Mouse (Mus musculus): ENCODE data around the gene Vamp3. TPM values are rescaled to one million over a fixed set of nuclear protein-coding genes. Genes with fewer than 3 reads are reported as not detected.
A peak's percentile ranks its signal among the peaks of the same experiment; 100 is the strongest.

Gene Vamp3
- total and polyA plus RNA-seq, 2 experiments from 2014 or later, result 34.6 to 43.5 TPM

- WGBS, result 94% methylated on average over 10 of the region's 10 CpGs
- no peak for TF ChIP-seq CTCF (IDR thresholded peaks at IDR 0.05)
- H3K4me1 ChIP-seq (ENCODE audit: insufficient read depth, low read length), result no peaks in the 10 kb centered on the region
- no peak overlapping the region for H3K27ac ChIP-seq (ENCODE audit: low read depth, low read length)
- no peak overlapping the region for H3K9ac ChIP-seq (replicated peaks; ENCODE audit: low read length, poor library complexity, severe bottlenecking)
- no peaks in the 10 kb centered on the region for H3K9me3 ChIP-seq (ENCODE audit: low read length)
- H3K36me3 ChIP-seq (ENCODE audit: insufficient read depth, low read length), result peaks cover 23% of the 10 kb centered on the region
- H3K4me2 ChIP-seq (ENCODE audit: low read depth, low read length, poor library complexity, severe bottlenecking), result no peak overlapping the region
- ATAC-seq (ENCODE audit: low FRiP score), result no peak
- no peak overlapping the region for H3K4me3 ChIP-seq (ENCODE audit: low read depth, low read length)
- DNase-seq (ENCODE audit: low spot score), result no peak
- H3K27me3 ChIP-seq (ENCODE audit: insufficient read depth, low read length), result no peaks in the 10 kb centered on the region
Observed at GRCm38 (mm10) chr4:151015946-151016345, 41.8 kb downstream of the Vamp3 start.

GRCm38 (mm10) chr4:151010316-151010715 is 47.4 kb downstream of the Vamp3 start:
- H3K4me3 ChIP-seq (ENCODE audit: low read depth, low read length), result no peak overlapping the region
- H3K27me3 ChIP-seq (ENCODE audit: insufficient read depth, low read length), result no peaks in the 10 kb centered on the region
- H3K9me3 ChIP-seq (ENCODE audit: low read length), result no peaks in the 10 kb centered on the region
- no peaks in the 10 kb centered on the region for H3K4me1 ChIP-seq (ENCODE audit: insufficient read depth, low read length)
- H3K27ac ChIP-seq (ENCODE audit: low read depth, low read length), result no peak overlapping the region
- H3K36me3 ChIP-seq (ENCODE audit: insufficient read depth, low read length), result peaks cover 5% of the 10 kb centered on the region; the same call in 1 of the 2 replicates
- 93% methylated on average over 7 of the region's 7 CpGs for WGBS
- DNase-seq (ENCODE audit: low spot score), result no peak
- no peak overlapping the region for H3K9ac ChIP-seq (replicated peaks; ENCODE audit: low read length, poor library complexity, severe bottlenecking)
- no peak for TF ChIP-seq CTCF (IDR thresholded peaks at IDR 0.05)
- ATAC-seq (ENCODE audit: low FRiP score), result no peak
- no peak overlapping the region for H3K4me2 ChIP-seq (ENCODE audit: low read depth, low read length, poor library complexity, severe bottlenecking)

DNA sequence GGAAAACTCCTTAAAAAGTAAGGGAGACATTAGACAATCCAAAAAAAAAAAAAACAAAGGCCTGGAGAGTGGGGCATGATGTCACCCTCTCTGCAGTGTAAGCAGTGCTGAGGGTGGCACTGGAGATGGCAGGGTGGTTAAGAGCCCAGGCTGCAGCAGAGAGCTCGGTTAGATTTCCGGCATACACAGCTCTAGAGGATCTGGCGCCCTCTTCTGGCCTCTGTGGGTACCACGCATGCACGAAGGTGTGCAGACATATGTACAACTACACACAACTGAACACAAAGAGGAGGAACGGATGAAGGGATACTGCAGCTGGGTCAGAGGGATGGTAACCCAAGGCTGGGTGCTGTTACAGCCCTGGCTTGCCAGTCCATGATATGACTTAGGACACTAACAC is 50.8 kb downstream of the Vamp3 start:
- H3K27ac ChIP-seq (ENCODE audit: low read depth, low read length), result no peak overlapping the region
- H3K4me3 ChIP-seq (ENCODE audit: low read depth, low read length), result no peak overlapping the region
- peaks cover 3% of the 10 kb centered on the region; the same call in 1 of the 2 replicates for H3K36me3 ChIP-seq (ENCODE audit: insufficient read depth, low read length)
- no peaks in the 10 kb centered on the region for H3K27me3 ChIP-seq (ENCODE audit: insufficient read depth, low read length)
- 53% methylated on average over 6 of the region's 6 CpGs for WGBS
- DNase-seq (ENCODE audit: low spot score) (peak; percentile 36), ATAC-seq (ENCODE audit: low FRiP score) (no peak)
- H3K9ac ChIP-seq (replicated peaks; ENCODE audit: low read length, poor library complexity, severe bottlenecking), result no peak overlapping the region
- H3K9me3 ChIP-seq (ENCODE audit: low read length), result no peaks in the 10 kb centered on the region
- H3K4me1 ChIP-seq (ENCODE audit: insufficient read depth, low read length), result no peaks in the 10 kb centered on the region
- peak; percentile 65 for TF ChIP-seq CTCF (IDR thresholded peaks at IDR 0.05)
- H3K4me2 ChIP-seq (ENCODE audit: low read depth, low read length, poor library complexity, severe bottlenecking), result no peak overlapping the region

- H3K9ac ChIP-seq (replicated peaks; ENCODE audit: low read length, poor library complexity, severe bottlenecking), result no peak overlapping the region
- 0 out of 2 replicates have a peak, but pooled peaks cover 3% of the 10 kb centered on the region for H3K36me3 ChIP-seq (ENCODE audit: insufficient read depth, low read length)
- no peak overlapping the region for H3K27ac ChIP-seq (ENCODE audit: low read depth, low read length)
- 94% methylated on average over 13 of the region's 13 CpGs for WGBS
- TF ChIP-seq CTCF (IDR thresholded peaks at IDR 0.05), result no peak
- no peak overlapping the region for H3K4me2 ChIP-seq (ENCODE audit: low read depth, low read length, poor library complexity, severe bottlenecking)
- H3K27me3 ChIP-seq (ENCODE audit: insufficient read depth, low read length), result no peaks in the 10 kb centered on the region
- ATAC-seq (ENCODE audit: low FRiP score) (no peak), DNase-seq (ENCODE audit: low spot score) (no peak)
- no peaks in the 10 kb centered on the region for H3K4me1 ChIP-seq (ENCODE audit: insufficient read depth, low read length)
- no peak overlapping the region for H3K4me3 ChIP-seq (ENCODE audit: low read depth, low read length)
- H3K9me3 ChIP-seq (ENCODE audit: low read length), result no peaks in the 10 kb centered on the region
Observed at GRCm38 (mm10) chr4:151005656-151006318, 52.0 kb downstream of the Vamp3 start.

GRCm38 (mm10) chr4:151001397-151001796 is 56.4 kb downstream of the Vamp3 start:
- 70% methylated on average over 13 of the region's 13 CpGs for WGBS
- H3K4me2 ChIP-seq (ENCODE audit: low read depth, low read length, poor library complexity, severe bottlenecking), result no peak overlapping the region
- no peaks in the 10 kb centered on the region for H3K4me1 ChIP-seq (ENCODE audit: insufficient read depth, low read length)
- ATAC-seq (ENCODE audit: low FRiP score), result no peak
- H3K27me3 ChIP-seq (ENCODE audit: insufficient read depth, low read length), result no peaks in the 10 kb centered on the region
- no peak for DNase-seq (ENCODE audit: low spot score)
- no peak for TF ChIP-seq CTCF (IDR thresholded peaks at IDR 0.05)
- no peak overlapping the region for H3K4me3 ChIP-seq (ENCODE audit: low read depth, low read length)
- H3K9me3 ChIP-seq (ENCODE audit: low read length), result no peaks in the 10 kb centered on the region
- no peak overlapping the region for H3K9ac ChIP-seq (replicated peaks; ENCODE audit: low read length, poor library complexity, severe bottlenecking)
- H3K36me3 ChIP-seq (ENCODE audit: insufficient read depth, low read length), result 0 out of 2 replicates have a peak, but pooled peaks cover 3% of the 10 kb centered on the region
- no peak overlapping the region for H3K27ac ChIP-seq (ENCODE audit: low read depth, low read length)

GRCm38 (mm10) chr4:150998626-150999025 is 59.1 kb downstream of the Vamp3 start:
- Histone ChIP-seq H3K27me3 (ENCODE audit: insufficient read depth, low read length) (no peaks in the 10 kb centered on the region), H3K9me3 (ENCODE audit: low read length) (no peaks in the 10 kb centered on the region), H3K4me1 (ENCODE audit: insufficient read depth, low read length) (no peaks in the 10 kb centered on the region), H3K9ac (replicated peaks; ENCODE audit: low read length, poor library complexity, severe bottlenecking) (no peak overlapping the region), H3K27ac (ENCODE audit: low read depth, low read length) (no peak overlapping the region), H3K36me3 (ENCODE audit: insufficient read depth, low read length) (no peaks in the 10 kb centered on the region), H3K4me3 (ENCODE audit: low read depth, low read length) (no peak overlapping the region), H3K4me2 (ENCODE audit: low read depth, low read length, poor library complexity, severe bottlenecking) (no peak overlapping the region)
- WGBS, result 97% methylated on average over 9 of the region's 9 CpGs
- ATAC-seq (ENCODE audit: low FRiP score) (no peak), DNase-seq (ENCODE audit: low spot score) (no peak)
- no peak for TF ChIP-seq CTCF (IDR thresholded peaks at IDR 0.05)

Other genes with a start within 250 kb of the Vamp3 start
- gene Errfi1, start 204.0 kb downstream of the Vamp3 start, total RNA-seq (2014; rRNA removed), result 33.0 and 33.9 TPM in 2 replicates
- 20.3 and 21.0 TPM in 2 replicates for gene Errfi1, start 204.0 kb downstream of the Vamp3 start, polyA plus RNA-seq (2015; fragmentation: Nextera tagmentation; extraction: Ambion mirVana)
- 167 and 180 TPM in 2 replicates for gene Park7, start 143.5 kb downstream of the Vamp3 start, total RNA-seq (2014; rRNA removed)
- 427 and 453 TPM in 2 replicates for gene Park7, start 143.5 kb downstream of the Vamp3 start, polyA plus RNA-seq (2015; fragmentation: Nextera tagmentation; extraction: Ambion mirVana)
- not detected in 2 replicates for gene Tnfrsf9, start 143.4 kb downstream of the Vamp3 start, total RNA-seq (2014; rRNA removed)
- gene Tnfrsf9, start 143.4 kb downstream of the Vamp3 start, polyA plus RNA-seq (2015; fragmentation: Nextera tagmentation; extraction: Ambion mirVana), result 0.25 and 0.29 TPM in 2 replicates
- gene Uts2, start 60.9 kb downstream of the Vamp3 start, total RNA-seq (2014; rRNA removed), result not detected in 2 replicates
- gene Uts2, start 60.9 kb downstream of the Vamp3 start, polyA plus RNA-seq (2015; fragmentation: Nextera tagmentation; extraction: Ambion mirVana), result not detected in 2 replicates
- gene Per3, start 13.3 kb downstream of the Vamp3 start, total RNA-seq (2014; rRNA removed), result 4.3 and 6.5 TPM in 2 replicates
- 4.0 and 4.5 TPM in 2 replicates for gene Per3, start 13.3 kb downstream of the Vamp3 start, polyA plus RNA-seq (2015; fragmentation: Nextera tagmentation; extraction: Ambion mirVana)
- gene Gm13090, start 31.6 kb upstream of the Vamp3 start, total RNA-seq (2014; rRNA removed), result not detected in 2 replicates
- gene Gm13090, start 31.6 kb upstream of the Vamp3 start, polyA plus RNA-seq (2015; fragmentation: Nextera tagmentation; extraction: Ambion mirVana), result not detected in 2 replicates